Mouse (Mus musculus) G1E (cell line): ENCODE data around the gene Dnaaf2. TPM values are rescaled to one million over a fixed set of nuclear protein-coding genes. Genes with fewer than 3 reads are reported as not detected.

ENCODE experiments used
- ATAC-seq: 2 replicates; pipeline ENCODE4 v1.8.0; 2016; ENCODE audit warnings: mild to moderate bottlenecking; ENCODE audit not compliant: insufficient number of reproducible peaks, poor library complexity, low FRiP score, severe bottlenecking; ENCODE audit errors: extremely low read depth
- DNase-seq: peaks from one replicate; pipeline ENCODE4 v3.0.0; 2012; ENCODE audit warnings: low spot score
- H3K27me3 ChIP-seq: 2 replicates; pipeline ENCODE4 v1.6.1; 2012; ENCODE audit warnings: mild to moderate bottlenecking, low read length, inconsistent platforms; ENCODE audit not compliant: insufficient read depth
- H3K36me3 ChIP-seq: replicated peaks from 2 replicates; pipeline ENCODE3; 2012; ENCODE audit warnings: mild to moderate bottlenecking, inconsistent platforms
- H3K4me1 ChIP-seq: 2 replicates; pipeline ENCODE4 v1.6.1; 2012; ENCODE audit warnings: low read depth, low read length, inconsistent platforms, mixed read lengths; ENCODE audit not compliant: insufficient read depth
- H3K4me3 ChIP-seq: 2 replicates; pipeline ENCODE4 v1.5.1; 2012; ENCODE audit warnings: low read depth, mild to moderate bottlenecking, inconsistent platforms, low read length, moderate library complexity, mixed read lengths
- H3K9me3 ChIP-seq: replicated peaks from 2 replicates; pipeline ENCODE4 v1.6.1; 2012; ENCODE audit warnings: inconsistent platforms
- CTCF ChIP-seq: IDR thresholded peaks from 2 replicates; pipeline ENCODE4 v1.5.1; 2012; ENCODE audit warnings: low read depth, low read length, inconsistent platforms, mixed read lengths
- GATA1 ChIP-seq: IDR thresholded peaks from 2 replicates; pipeline ENCODE4 v1.6.1; 2012; ENCODE audit warnings: borderline replicate concordance, low read length, inconsistent platforms, mixed read lengths
- GATA2 ChIP-seq: IDR thresholded peaks from 2 replicates; pipeline ENCODE4 v1.6.1; 2012; ENCODE audit warnings: low read depth, low read length, inconsistent platforms, borderline replicate concordance
- POLR2AphosphoS5 ChIP-seq: IDR thresholded peaks from 2 replicates; pipeline ENCODE4 v1.6.1; 2012; ENCODE audit warnings: low read depth, low read length, inconsistent platforms; ENCODE audit not compliant: insufficient replicate concordance
- TAL1 ChIP-seq: conservative IDR thresholded peaks from 2 replicates; pipeline ENCODE4 v1.6.1; 2012; ENCODE audit warnings: low read depth, low read length, inconsistent platforms, mixed read lengths
- polyA plus RNA-seq: library from polyadenylated mRNA; stranded (reverse); fragments of >175 nt; gene quantifications from 2 replicates; pipeline ENCODE4 v1.2.3, GENCODE M21; 2012
- total RNA-seq, 2 experiments: library from RNA; stranded (forward) in 1 of 2; stranded (reverse) in 1 of 2; fragments of 200-1000 nt in 1 of 2; fragments of >200 nt in 1 of 2; fragmentation: Nextera tagmentation in 1 of 2; gene quantifications; 2 replicates each; pipeline ENCODE4 v1.2.3; 2014 to 2017

Dnaaf2 gene
- total and polyA plus RNA-seq, 3 experiments: 5.1 to 11.4 (median 7.6) TPM

GRCm38 (mm10) chr12:69229251-69229650, 31.0 kb upstream of the Dnaaf2 start:
- Histone ChIP-seq H3K36me3 (peaks cover 20% of the 10 kb centered on the region), H3K9me3 (no peaks in the 10 kb centered on the region), H3K4me1 (peaks cover 28% of the 10 kb centered on the region), H3K27me3 (no peaks in the 10 kb centered on the region), H3K4me3 (no peak overlapping the region)
- ATAC-seq: no peak
- DNase-seq: no peak
- TF ChIP-seq GATA1: no peak
- TF ChIP-seq POLR2AphosphoS5: no peak
- 0 out of 2 replicates have a peak, but pooled peaks have one; percentile 29 for TF ChIP-seq CTCF

DNA sequence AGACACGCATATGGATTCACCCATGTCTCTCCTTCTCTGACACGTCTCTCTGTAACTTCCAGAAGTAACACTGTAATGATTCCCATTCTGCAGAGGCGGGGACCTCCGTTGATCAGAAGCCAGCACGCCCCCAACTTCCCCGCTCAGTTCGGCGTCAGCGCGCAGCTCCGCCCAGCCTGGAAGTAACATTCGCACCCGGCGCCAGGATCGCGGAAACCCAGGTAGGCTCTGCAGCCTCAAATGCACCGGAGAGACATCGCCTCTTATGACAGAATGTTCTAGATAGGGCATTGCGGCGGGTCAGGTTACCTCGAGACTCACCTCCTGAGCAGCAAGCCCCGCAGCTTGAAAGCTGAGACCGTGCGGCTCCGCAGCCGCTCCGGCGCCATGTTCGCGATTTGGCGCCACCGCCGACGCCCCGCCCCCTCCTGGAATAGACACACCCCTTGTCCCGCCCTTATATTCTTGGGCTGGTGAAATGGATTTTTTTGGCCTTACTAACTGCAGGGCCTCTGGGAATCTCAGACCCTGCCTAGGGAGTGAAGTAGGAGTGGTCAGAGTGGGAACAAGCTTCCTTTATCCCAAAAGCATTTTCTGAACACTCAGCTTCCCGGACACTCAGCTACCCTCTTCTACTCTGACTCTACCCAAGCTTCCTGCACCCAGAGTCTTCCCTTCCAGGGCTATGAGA, 29.7 kb upstream of the Dnaaf2 start, which contains the start of gene Pole2:
TSS of gene Pole2 (minus strand) at position 420 of the 691 bp plus-strand sequence.
- peak; percentile 92 for DNase-seq
- peaks cover 28% of the 10 kb centered on the region for H3K4me1 ChIP-seq
- H3K4me3 ChIP-seq: peak within 1 kb of the TSS; percentile 74
- H3K9me3 ChIP-seq: no peaks in the 10 kb centered on the region
- no peaks in the 10 kb centered on the region for H3K27me3 ChIP-seq
- H3K36me3 ChIP-seq: peaks cover 33% of the 10 kb centered on the region
- no peak for TF ChIP-seq GATA2
- no peak for TF ChIP-seq TAL1
- TF ChIP-seq POLR2AphosphoS5: no peak
- TF ChIP-seq CTCF: no peak
- TF ChIP-seq GATA1: no peak
- peak; percentile 89 for ATAC-seq

GRCm38 (mm10) chr12:69220613-69221277, 22.5 kb upstream of the Dnaaf2 start:
- ATAC-seq (no peak), DNase-seq (no peak)
- Histone ChIP-seq H3K36me3 (peaks cover 94% of the 10 kb centered on the region), H3K9me3 (no peaks in the 10 kb centered on the region), H3K4me1 (peaks cover 16% of the 10 kb centered on the region), H3K27me3 (no peaks in the 10 kb centered on the region), H3K4me3 (no peak overlapping the region)
- TF ChIP-seq POLR2AphosphoS5: no peak
- no peak for TF ChIP-seq GATA2
- TF ChIP-seq TAL1: no peak
- TF ChIP-seq CTCF: no peak
- TF ChIP-seq GATA1: no peak

GRCm38 (mm10) chr12:69216587-69216986, 18.4 kb upstream of the Dnaaf2 start:
- H3K27me3 ChIP-seq: no peaks in the 10 kb centered on the region

DNA sequence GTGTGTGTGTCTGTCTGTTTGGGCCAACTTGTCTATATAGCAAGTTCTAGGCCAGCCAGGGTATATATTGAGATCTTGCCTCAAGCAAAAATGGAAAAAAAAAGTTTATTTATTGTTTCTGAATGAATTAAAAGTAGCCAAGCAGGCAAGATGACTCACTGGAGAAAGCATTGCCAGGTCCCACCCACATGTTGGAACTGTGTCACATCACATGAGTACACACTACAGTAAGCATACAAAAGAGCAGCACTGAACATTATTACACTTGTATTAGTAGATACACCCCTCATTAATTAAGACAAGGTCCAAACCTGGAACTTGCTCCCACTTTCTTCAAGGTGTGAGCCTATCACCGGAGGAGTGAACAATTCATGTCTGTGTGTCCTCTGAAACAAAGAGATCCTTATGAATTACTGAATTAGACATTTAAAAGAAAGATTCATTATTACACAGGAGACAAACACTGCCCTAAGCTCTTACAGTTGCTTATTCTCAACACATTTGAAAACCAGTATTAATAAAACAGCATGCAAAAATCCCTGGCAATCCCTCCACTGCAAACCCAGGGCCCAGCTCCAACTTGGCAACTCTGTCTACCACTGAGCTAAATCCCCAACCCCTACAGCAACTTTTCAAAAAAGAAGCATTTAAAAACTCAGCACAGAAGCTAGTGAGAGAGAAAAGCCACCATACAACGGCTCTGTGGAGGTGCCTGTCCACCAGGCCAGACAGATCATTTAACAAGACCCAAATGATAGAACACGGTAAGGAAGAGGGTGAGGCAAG, 17.0 kb upstream of the Dnaaf2 start:
- no peak for TF ChIP-seq CTCF
- TF ChIP-seq POLR2AphosphoS5: no peak
- TF ChIP-seq TAL1: no peak
- no peak for TF ChIP-seq GATA2
- TF ChIP-seq GATA1: no peak
- peaks cover 97% of the 10 kb centered on the region for H3K36me3 ChIP-seq
- ATAC-seq (no peak), DNase-seq (no peak)
- H3K4me3 ChIP-seq: no peak overlapping the region
- H3K27me3 ChIP-seq: no peaks in the 10 kb centered on the region
- peaks cover 15% of the 10 kb centered on the region for H3K4me1 ChIP-seq
- no peaks in the 10 kb centered on the region for H3K9me3 ChIP-seq

More at GRCm38 (mm10) chr12:69216587-69216986, 18.4 kb upstream of the Dnaaf2 start:
- no peaks in the 10 kb centered on the region for H3K9me3 ChIP-seq
- H3K36me3 ChIP-seq: peaks cover 96% of the 10 kb centered on the region
- TF ChIP-seq TAL1 (no peak), GATA1 (no peak), CTCF (no peak), POLR2AphosphoS5 (no peak), GATA2 (no peak)
- ATAC-seq: no peak
- H3K4me3 ChIP-seq: no peak overlapping the region
- no peak for DNase-seq
- peaks cover 12% of the 10 kb centered on the region for H3K4me1 ChIP-seq

DNA sequence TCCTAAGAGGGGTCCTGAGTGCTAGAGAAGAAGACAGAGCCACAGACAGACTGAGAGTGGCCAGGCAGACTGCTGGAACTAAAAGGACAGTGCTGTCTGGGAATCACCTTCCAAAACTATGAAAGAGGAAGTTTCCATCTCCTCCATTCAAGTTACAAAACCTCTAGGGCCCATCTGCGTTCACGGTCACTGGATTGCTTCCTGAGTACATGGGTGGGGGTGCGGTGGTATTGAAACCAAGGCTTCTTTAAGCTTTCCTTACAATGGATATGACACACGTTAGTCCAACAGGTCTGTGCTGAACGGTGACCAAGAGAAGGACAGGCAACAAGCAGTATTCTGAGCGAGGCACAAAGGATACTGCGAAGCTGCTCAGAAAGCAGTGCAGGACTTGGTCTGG, 16.2 kb upstream of the Dnaaf2 start:
- no peak for ATAC-seq

More for the DNA sequence above, 16.2 kb upstream of the Dnaaf2 start:
- no peak for TF ChIP-seq GATA2
- no peak for TF ChIP-seq POLR2AphosphoS5
- TF ChIP-seq GATA1: no peak
- TF ChIP-seq CTCF: no peak
- no peak for TF ChIP-seq TAL1
- no peak for DNase-seq
- Histone ChIP-seq H3K4me1 (peaks cover 15% of the 10 kb centered on the region), H3K27me3 (no peaks in the 10 kb centered on the region), H3K4me3 (no peak overlapping the region), H3K9me3 (no peaks in the 10 kb centered on the region), H3K36me3 (peaks cover 97% of the 10 kb centered on the region)
